26 mouse cellular contexts compared by ENCODE assay signal in genomic region chr17:67405934-67406333, GRCm38 (mm10).
"Had no signal": no experiment of that assay in that cellular context is flagged by ENCODE, and none has a peak within 500 bp of the region (broad histone marks: within the 10 kb centered on the region; RNA-seq: fewer than 3 reads in every experiment).

No protein-coding gene starts in this region.

- ATAC-seq: hindbrain, postnatal 0 days; intestine, embryonic 16.5 days had no signal

- H3K9me3 ChIP-seq: heart, embryonic 13.5 days; heart, embryonic 15.5 days; hindbrain, embryonic 10.5 days; hindbrain, embryonic 13.5 days; hindbrain, embryonic 15.5 days; kidney, embryonic 15.5 days; limb, embryonic 13.5 days; limb, embryonic 15.5 days had no signal

- H3K36me3 ChIP-seq: heart, embryonic 13.5 days; heart, embryonic 15.5 days; hindbrain, embryonic 10.5 days; hindbrain, embryonic 13.5 days; hindbrain, embryonic 15.5 days; kidney, embryonic 15.5 days; limb, embryonic 13.5 days; limb, embryonic 15.5 days had no signal

- H3K4me1 ChIP-seq: heart, embryonic 13.5 days; heart, embryonic 15.5 days; hindbrain, embryonic 10.5 days; hindbrain, embryonic 13.5 days; hindbrain, embryonic 15.5 days; kidney, embryonic 15.5 days; limb, embryonic 13.5 days; limb, embryonic 15.5 days had no signal

- H3K27me3 ChIP-seq: heart, embryonic 13.5 days; heart, embryonic 15.5 days; hindbrain, embryonic 13.5 days; hindbrain, embryonic 15.5 days; kidney, embryonic 15.5 days; limb, embryonic 13.5 days; limb, embryonic 15.5 days had no signal

- H3K4me2 ChIP-seq: heart, embryonic 11.5 days; heart, embryonic 13.5 days; heart, embryonic 15.5 days; hindbrain, embryonic 13.5 days; hindbrain, embryonic 15.5 days; kidney, embryonic 15.5 days; limb, embryonic 13.5 days; limb, embryonic 15.5 days had no signal

- H3K4me3 ChIP-seq: gastrocnemius, adult 2 months; heart, adult 2 months; heart, embryonic 13.5 days; heart, embryonic 15.5 days; hindbrain, embryonic 10.5 days; hindbrain, embryonic 13.5 days; hindbrain, embryonic 15.5 days; kidney, embryonic 15.5 days; limb, embryonic 13.5 days; limb, embryonic 15.5 days had no signal

- H3K27ac ChIP-seq: gastrocnemius, adult 2 months; heart, adult 2 months; heart, embryonic 13.5 days; heart, embryonic 15.5 days; hindbrain, embryonic 10.5 days; hindbrain, embryonic 13.5 days; hindbrain, embryonic 15.5 days; hindbrain, postnatal 0 days; kidney, embryonic 15.5 days; kidney, postnatal 0 days; limb, embryonic 13.5 days; limb, embryonic 15.5 days had no signal

- H3K9ac ChIP-seq: heart, embryonic 13.5 days; heart, embryonic 15.5 days; hindbrain, embryonic 13.5 days; hindbrain, embryonic 15.5 days; kidney, embryonic 15.5 days; limb, embryonic 13.5 days; limb, embryonic 15.5 days had no signal

- DNase-seq: gastrocnemius, adult 2 months; gastrocnemius, postnatal 10 days; gastrocnemius, postnatal 25 days; heart, adult 2 months; heart, postnatal 14 days; heart, postnatal 4 days; kidney, adult 11 months; kidney, adult 2 months; kidney, adult 9 months; kidney, postnatal 14 days; kidney, postnatal 36 days; layer of hippocampus, adult 9-11 months; layer of hippocampus, postnatal 36 days; left cerebral cortex, postnatal 4 days had no signal
